Mouse (Mus musculus) heart, embryonic 15.5 days (tissue): ENCODE data around the gene Tcta. TPM values are rescaled to one million over a fixed set of nuclear protein-coding genes. Genes with fewer than 3 reads are reported as not detected.
"Not testable (repeated sequence)": the region's sequence is repeated elsewhere in the genome, so short reads cannot be mapped to it uniquely, and the experiment has no call there.

Experiments used
- ATAC-seq: fragments of 200-750 bp; cut with Nextera tagmentation; replicated peaks from 2 replicates; pipeline ENCODE4 v1.8.0; 2017; ENCODE audit warnings: low read depth, moderate TSS enrichment; ENCODE audit not compliant: insufficient number of reproducible peaks, insufficient read depth, low FRiP score
- H3K27ac ChIP-seq: fragments of 300-500 bp; sonication (generic); 2 replicates; pipeline ENCODE4 v1.5.1; 2015; ENCODE audit warnings: mild to moderate bottlenecking, inconsistent platforms
- H3K27me3 ChIP-seq: fragments of 300-500 bp; sonication (generic); 2 replicates; pipeline ENCODE4 v1.6.1; 2015; ENCODE audit warnings: inconsistent platforms
- H3K36me3 ChIP-seq: fragments of 300-500 bp; sonication (generic); 2 replicates; pipeline ENCODE4 v1.6.1; 2015; ENCODE audit warnings: mild to moderate bottlenecking, inconsistent platforms
- H3K4me1 ChIP-seq: fragments of 300-500 bp; sonication (generic); replicated peaks from 2 replicates; pipeline ENCODE4 v1.6.1; 2015; ENCODE audit warnings: inconsistent platforms
- H3K4me2 ChIP-seq: fragments of 300-500 bp; sonication (generic); 2 replicates; pipeline ENCODE4 v1.6.1; 2015; ENCODE audit warnings: inconsistent platforms, mild to moderate bottlenecking, moderate library complexity
- H3K4me3 ChIP-seq: fragments of 300-500 bp; sonication (generic); 2 replicates; pipeline ENCODE4 v1.5.1; 2015; ENCODE audit warnings: mild to moderate bottlenecking, inconsistent platforms
- H3K9ac ChIP-seq: fragments of 300-500 bp; sonication (generic); 2 replicates; pipeline ENCODE4 v1.6.1; 2015; ENCODE audit warnings: mild to moderate bottlenecking, inconsistent platforms
- H3K9me3 ChIP-seq: fragments of 300-500 bp; sonication (generic); replicated peaks from 2 replicates; pipeline ENCODE4 v1.6.1; 2016; ENCODE audit warnings: inconsistent platforms
- WGBS: fragments of 180-500 bp; shearing (Covaris S2); methylation state at CpG from one replicate; pipeline ENCODE4 v1.1.7; 2015; ENCODE audit warnings: mixed read lengths; 5-methylcytosine and 5-hydroxymethylcytosine counted together
- polyA plus RNA-seq: library from polyadenylated mRNA; unstranded; fragments of >200 nt; fragmentation: Nextera tagmentation; extraction: Ambion mirVana; gene quantifications from 2 replicates; pipeline ENCODE4 v1.2.1, GENCODE M21; 2015

The Tcta gene
- polyA plus RNA-seq, 1 experiment from 2014 or later: 31.6 TPM

GRCm38 (mm10) chr9:108284410-108284809 lies 21.6 kb downstream of the Tcta start:
- Histone ChIP-seq H3K27me3 (no peaks in the 10 kb centered on the region), H3K27ac (no peak overlapping the region), H3K9me3 (no peaks in the 10 kb centered on the region), H3K9ac (no peak overlapping the region), H3K4me3 (no peak overlapping the region), H3K36me3 (no peaks in the 10 kb centered on the region), H3K4me1 (peaks cover 9% of the 10 kb centered on the region), H3K4me2 (no peak overlapping the region)
- peak; percentile 57; the same call in 1 of the 2 replicates for ATAC-seq
- WGBS: 8% methylated on average over 6 of the region's 6 CpGs

- ATAC-seq: peak; percentile 78
- Histone ChIP-seq H3K4me2 (no peak overlapping the region), H3K9ac (no peak overlapping the region), H3K36me3 (no peaks in the 10 kb centered on the region), H3K4me3 (no peak overlapping the region), H3K27ac (peak overlapping the region; percentile 59), H3K4me1 (peaks cover 12% of the 10 kb centered on the region), H3K9me3 (no peaks in the 10 kb centered on the region), H3K27me3 (no peaks in the 10 kb centered on the region)
- WGBS: 22% methylated on average over 8 of the region's 8 CpGs
Measured at GRCm38 (mm10) chr9:108280071-108280828, 25.7 kb downstream of the Tcta start.

GRCm38 (mm10) chr9:108278697-108279450 lies 27.1 kb downstream of the Tcta start:
- WGBS: 72% methylated on average over 10 of the region's 10 CpGs
- H3K27ac ChIP-seq: no peak overlapping the region
- no peaks in the 10 kb centered on the region for H3K27me3 ChIP-seq
- no peak overlapping the region for H3K9ac ChIP-seq
- peaks cover 21% of the 10 kb centered on the region for H3K4me1 ChIP-seq
- no peak for ATAC-seq
- no peaks in the 10 kb centered on the region for H3K9me3 ChIP-seq
- H3K4me2 ChIP-seq: no peak overlapping the region
- H3K36me3 ChIP-seq: no peaks in the 10 kb centered on the region
- no peak overlapping the region for H3K4me3 ChIP-seq

GRCm38 (mm10) chr9:108275331-108275659 lies 30.7 kb downstream of the Tcta start:
- 25% methylated on average over 6 of the region's 6 CpGs for WGBS
- ATAC-seq: no peak
- Histone ChIP-seq H3K9ac (no peak overlapping the region), H3K9me3 (no peaks in the 10 kb centered on the region), H3K36me3 (no peaks in the 10 kb centered on the region), H3K4me3 (no peak overlapping the region), H3K4me1 (peaks cover 25% of the 10 kb centered on the region), H3K27me3 (no peaks in the 10 kb centered on the region), H3K27ac (peak overlapping the region; percentile 2; the same call in 1 of the 2 replicates), H3K4me2 (0 out of 2 replicates have a peak overlapping the region, but pooled peaks have one; percentile 10)

GRCm38 (mm10) chr9:108274476-108275330 lies 31.3 kb downstream of the Tcta start:
- no peaks in the 10 kb centered on the region for H3K27me3 ChIP-seq
- no peak overlapping the region for H3K4me2 ChIP-seq
- no peaks in the 10 kb centered on the region for H3K9me3 ChIP-seq
- no peak overlapping the region for H3K9ac ChIP-seq
- no peak overlapping the region for H3K4me3 ChIP-seq
- peak overlapping the region; percentile 2; the same call in 1 of the 2 replicates for H3K27ac ChIP-seq
- H3K36me3 ChIP-seq: no peaks in the 10 kb centered on the region
- no peak for ATAC-seq
- 63% methylated on average over 5 of the region's 5 CpGs for WGBS
- peaks cover 21% of the 10 kb centered on the region for H3K4me1 ChIP-seq

DNA sequence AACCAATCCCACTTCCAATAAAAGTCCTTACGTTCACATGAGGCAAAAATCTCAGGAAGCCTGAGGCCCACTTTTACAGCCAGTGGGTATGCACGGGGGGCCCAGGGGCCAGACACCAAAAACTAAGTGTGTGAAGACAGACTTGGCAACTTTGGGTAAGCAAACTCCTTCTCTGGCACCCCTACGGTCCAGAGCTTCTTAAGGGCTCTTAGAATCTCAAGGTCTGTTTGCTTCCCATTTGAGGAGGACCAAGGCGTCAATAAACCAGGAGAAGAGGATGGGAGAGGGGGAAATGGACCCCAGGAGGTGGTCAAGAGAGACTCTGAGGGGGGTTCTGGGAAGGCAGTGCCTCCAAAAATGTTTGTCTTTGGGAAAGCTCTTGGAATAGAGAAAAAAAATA lies 32.5 kb downstream of the Tcta start:
- WGBS: 78% methylated on average over 4 of the region's 4 CpGs
- peaks cover 24% of the 10 kb centered on the region for H3K4me1 ChIP-seq
- no peak overlapping the region for H3K9ac ChIP-seq
- no peak overlapping the region for H3K27ac ChIP-seq
- no peak overlapping the region for H3K4me3 ChIP-seq
- no peak overlapping the region for H3K4me2 ChIP-seq
- no peak for ATAC-seq
- H3K36me3 ChIP-seq: no peaks in the 10 kb centered on the region
- H3K9me3 ChIP-seq: no peaks in the 10 kb centered on the region
- no peaks in the 10 kb centered on the region for H3K27me3 ChIP-seq

DNA sequence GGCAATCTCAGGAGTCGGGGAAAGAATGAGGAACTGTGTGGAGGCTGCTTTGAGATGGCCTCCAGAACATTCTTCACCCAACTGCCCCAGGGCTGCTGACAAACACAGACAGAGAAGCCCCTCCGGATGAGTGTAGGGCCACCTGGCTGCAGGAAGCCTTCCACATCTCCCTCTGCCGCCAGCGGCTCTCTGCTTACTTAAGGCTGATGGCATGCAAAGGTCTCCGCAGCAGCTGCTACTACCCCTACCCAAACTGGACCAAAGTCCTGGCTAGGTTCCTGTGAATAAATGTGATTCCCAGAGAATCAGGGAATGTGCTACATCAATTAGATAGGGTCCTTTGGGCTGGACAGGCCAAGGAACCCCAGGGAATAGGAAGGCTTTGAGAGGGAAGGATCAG lies 33.3 kb downstream of the Tcta start:
- ATAC-seq: no peak
- Histone ChIP-seq H3K9ac (no peak overlapping the region), H3K27me3 (no peaks in the 10 kb centered on the region), H3K4me2 (no peak overlapping the region), H3K9me3 (no peaks in the 10 kb centered on the region), H3K36me3 (no peaks in the 10 kb centered on the region), H3K4me1 (peaks cover 29% of the 10 kb centered on the region), H3K4me3 (no peak overlapping the region), H3K27ac (peak overlapping the region; percentile 7; the same call in 1 of the 2 replicates)
- WGBS: 49% methylated on average over 5 of the region's 5 CpGs

DNA sequence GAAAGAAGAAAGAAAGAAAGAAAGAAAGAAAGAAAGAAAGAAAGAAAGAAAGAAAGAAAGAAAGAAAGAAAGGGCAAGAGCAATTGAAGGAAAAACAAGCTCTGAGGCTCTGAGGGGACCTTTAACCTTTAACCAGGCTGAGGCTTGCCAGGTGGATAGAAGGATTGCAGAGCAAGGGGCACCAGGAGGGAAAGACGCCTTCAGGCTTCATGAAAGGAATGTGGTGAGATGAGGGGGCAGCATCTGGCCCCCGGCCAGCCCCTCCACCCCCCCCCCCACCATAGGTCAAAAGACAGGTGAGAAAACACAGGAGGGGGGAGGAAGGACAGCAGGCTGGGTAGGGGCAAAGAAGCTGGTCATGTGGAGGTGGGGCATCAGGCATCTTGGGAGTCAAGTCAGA lies 34.0 kb downstream of the Tcta start:
- Histone ChIP-seq H3K4me1 (peaks cover 34% of the 10 kb centered on the region), H3K9ac (no peak overlapping the region), H3K27me3 (no peaks in the 10 kb centered on the region), H3K4me2 (no peak overlapping the region), H3K27ac (peak overlapping the region; percentile 7; the same call in 1 of the 2 replicates), H3K36me3 (no peaks in the 10 kb centered on the region), H3K4me3 (no peak overlapping the region), H3K9me3 (no peaks in the 10 kb centered on the region)
- WGBS: 14% methylated on average over 2 of the region's 2 CpGs
- no peak for ATAC-seq

DNA sequence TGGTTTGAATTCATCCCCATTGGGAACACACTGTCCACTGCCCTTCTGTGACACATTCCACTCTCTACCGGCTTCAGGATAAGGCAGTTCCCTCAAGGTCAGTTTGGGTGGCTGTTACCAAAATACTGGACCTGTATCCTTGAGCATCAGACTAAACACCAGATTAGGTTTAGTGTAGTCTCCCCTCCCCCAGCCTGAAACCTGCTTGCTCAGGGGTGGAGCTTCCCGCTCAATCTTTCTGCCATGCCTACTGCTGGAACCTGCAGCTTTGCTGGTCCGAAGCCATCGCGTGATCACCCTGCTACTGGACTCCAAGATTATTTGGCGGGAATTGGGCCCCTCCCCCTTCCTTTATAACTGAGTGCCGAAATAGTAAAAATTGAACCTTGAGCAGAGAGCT lies 37.3 kb downstream of the Tcta start:
- H3K4me3 ChIP-seq, ATAC-seq, H3K27me3 ChIP-seq, H3K27ac ChIP-seq, H3K9ac ChIP-seq, H3K36me3 ChIP-seq, H3K9me3 ChIP-seq, H3K4me2 ChIP-seq: not testable (repeated sequence)
- H3K4me1 ChIP-seq: peaks cover 46% of the 10 kb centered on the region
- 59% methylated on average over 7 of the region's 7 CpGs for WGBS

GRCm38 (mm10) chr9:108267691-108268090 lies 38.3 kb downstream of the Tcta start:
- Histone ChIP-seq H3K9ac (no peak overlapping the region), H3K4me3 (no peak overlapping the region), H3K9me3 (no peaks in the 10 kb centered on the region), H3K4me1 (peaks cover 46% of the 10 kb centered on the region), H3K36me3 (no peaks in the 10 kb centered on the region), H3K27me3 (no peaks in the 10 kb centered on the region), H3K27ac (peak overlapping the region; percentile 77), H3K4me2 (peak overlapping the region; percentile 18; the same call in 1 of the 2 replicates)
- no peak for ATAC-seq
- WGBS: 33% methylated on average over 7 of the region's 7 CpGs
